Mouse (Mus musculus): Measurements from ENCODE around the gene Styxl1. TPM values are rescaled to one million over a fixed set of nuclear protein-coding genes. Genes with fewer than 3 reads are reported as not detected.

The Styxl1 gene
- polyA plus RNA-seq, 1 experiment from 2014 or later = 3.1 TPM

Small RNA genes within 50 kb of the gene (microRNA-seq; reads per million reads assigned to microRNA genes)
- gene Mir7034 (ENCODE audit: borderline number of aligned reads) = not detected

Other genes with a start within 250 kb of the Styxl1 start
- gene Hip1, start 233.3 kb downstream of the Styxl1 start, polyA plus RNA-seq (2015; fragmentation: Nextera tagmentation; extraction: Ambion mirVana) = 32.0 and 35.6 TPM in 2 replicates
- not detected in 2 replicates for gene Ccl26, start 214.8 kb downstream of the Styxl1 start, polyA plus RNA-seq (2015; fragmentation: Nextera tagmentation; extraction: Ambion mirVana)
- gene Ccl24, start 205.3 kb downstream of the Styxl1 start, polyA plus RNA-seq (2015; fragmentation: Nextera tagmentation; extraction: Ambion mirVana) = 2.7 and 2.8 TPM in 2 replicates
- gene Rhbdd2, start 145.8 kb downstream of the Styxl1 start, polyA plus RNA-seq (2015; fragmentation: Nextera tagmentation; extraction: Ambion mirVana) = 35.6 and 39.9 TPM in 2 replicates
- gene Por, start 108.4 kb downstream of the Styxl1 start, polyA plus RNA-seq (2015; fragmentation: Nextera tagmentation; extraction: Ambion mirVana) = 87.2 and 99.7 TPM in 2 replicates
- gene Tmem120a, start 33.9 kb downstream of the Styxl1 start, polyA plus RNA-seq (2015; fragmentation: Nextera tagmentation; extraction: Ambion mirVana) = 38.7 and 42.7 TPM in 2 replicates
- gene Mdh2, start 95 bp upstream of the Styxl1 start, polyA plus RNA-seq (2015; fragmentation: Nextera tagmentation; extraction: Ambion mirVana) = 475 and 482 TPM in 2 replicates
- 0.83 and 1.1 TPM in 2 replicates for gene Srrm3, start 28.5 kb upstream of the Styxl1 start, polyA plus RNA-seq (2015; fragmentation: Nextera tagmentation; extraction: Ambion mirVana)
- gene Hspb1, start 109.5 kb upstream of the Styxl1 start, polyA plus RNA-seq (2015; fragmentation: Nextera tagmentation; extraction: Ambion mirVana) = 803 and 821 TPM in 2 replicates
- 149 and 156 TPM in 2 replicates for gene Ywhag, start 156.2 kb upstream of the Styxl1 start, polyA plus RNA-seq (2015; fragmentation: Nextera tagmentation; extraction: Ambion mirVana)
- gene Ssc4d, start 196.1 kb upstream of the Styxl1 start, polyA plus RNA-seq (2015; fragmentation: Nextera tagmentation; extraction: Ambion mirVana) = 2.8 and 3.4 TPM in 2 replicates
- gene Zp3, start 201.7 kb upstream of the Styxl1 start, polyA plus RNA-seq (2015; fragmentation: Nextera tagmentation; extraction: Ambion mirVana) = 0.40 and 0.83 TPM in 2 replicates
- 35.0 and 36.5 TPM in 2 replicates for gene Dtx2, start 216.4 kb upstream of the Styxl1 start, polyA plus RNA-seq (2015; fragmentation: Nextera tagmentation; extraction: Ambion mirVana)

All from embryonic facial prominence, embryonic 15.5 days (tissue).